Mouse (Mus musculus) left cerebral cortex, adult 11 months (tissue): Measurements from ENCODE around the gene Aldh1a7.
"Not testable (repeated sequence)": the region's sequence is repeated elsewhere in the genome, so short reads cannot be mapped to it uniquely, and the experiment has no call there.

Experiments used
- DNase-seq: peaks from one replicate; pipeline ENCODE4 v3.0.0; 2022; ENCODE audit warnings: low spot score

The Aldh1a7 gene

DNA sequence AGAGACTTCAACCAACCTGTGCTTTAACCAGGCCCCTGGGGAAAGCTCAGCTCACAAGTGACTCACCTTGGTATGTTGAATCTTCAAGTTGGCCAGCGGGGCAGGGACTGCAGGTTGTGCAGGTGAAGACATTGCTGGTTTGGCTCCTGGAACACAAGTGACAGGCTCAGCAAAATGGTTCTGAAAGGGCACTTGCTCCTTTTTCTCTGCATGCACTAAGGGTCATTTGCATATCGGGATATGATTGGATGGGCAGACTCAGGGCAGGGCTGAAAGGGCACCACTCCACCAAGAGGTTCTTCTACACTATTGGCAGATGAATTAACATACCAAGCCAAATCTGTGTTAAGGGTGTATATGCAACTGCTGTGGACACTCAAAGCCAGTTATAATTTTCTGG lies at the start of gene Aldh1a7:
TSS of gene Aldh1a7 (minus strand) at position 182 of the 400 bp plus-strand sequence.
- no peak for DNase-seq

DNA sequence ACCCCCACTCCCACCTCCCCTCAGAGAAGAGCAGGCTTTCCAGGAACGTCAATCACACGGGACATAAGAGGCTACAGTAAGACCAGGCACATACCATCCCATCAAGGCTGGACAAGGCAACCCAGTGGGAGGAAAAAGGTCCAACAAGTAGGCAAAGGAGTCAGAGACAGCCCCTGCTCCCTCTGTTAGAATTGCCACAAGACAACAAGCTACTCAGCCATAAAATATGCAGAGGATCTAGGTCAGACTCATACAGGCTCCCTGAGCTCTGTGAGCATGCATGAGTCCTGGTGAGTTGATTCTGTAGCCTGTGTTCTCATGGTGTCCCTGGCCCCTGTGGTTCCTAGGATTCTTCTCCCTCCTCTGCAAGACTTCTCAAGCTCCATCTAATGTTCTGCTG lies 48.3 kb upstream of the Aldh1a7 start:
- DNase-seq, result no peak

DNA sequence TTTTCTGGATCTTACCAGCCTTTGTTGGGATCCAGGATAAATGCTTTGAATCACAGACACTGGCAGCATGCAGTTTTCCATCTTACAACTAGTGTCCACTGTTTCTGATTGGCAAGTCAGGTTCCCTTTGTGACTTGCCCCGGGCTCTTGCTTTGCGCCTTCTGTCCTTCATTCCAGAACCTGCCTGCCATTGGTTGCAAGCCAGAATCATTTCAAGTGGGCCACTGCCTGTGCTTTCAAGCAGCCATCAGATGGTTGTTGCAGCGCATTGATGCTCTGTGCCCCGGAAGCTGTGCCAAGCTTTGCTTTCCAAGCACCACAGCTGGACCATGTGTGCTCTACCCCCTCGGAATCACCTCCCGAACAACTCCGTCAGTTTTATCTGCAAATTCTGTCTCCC lies 46.6 kb upstream of the Aldh1a7 start:
- DNase-seq, result no peak

DNA sequence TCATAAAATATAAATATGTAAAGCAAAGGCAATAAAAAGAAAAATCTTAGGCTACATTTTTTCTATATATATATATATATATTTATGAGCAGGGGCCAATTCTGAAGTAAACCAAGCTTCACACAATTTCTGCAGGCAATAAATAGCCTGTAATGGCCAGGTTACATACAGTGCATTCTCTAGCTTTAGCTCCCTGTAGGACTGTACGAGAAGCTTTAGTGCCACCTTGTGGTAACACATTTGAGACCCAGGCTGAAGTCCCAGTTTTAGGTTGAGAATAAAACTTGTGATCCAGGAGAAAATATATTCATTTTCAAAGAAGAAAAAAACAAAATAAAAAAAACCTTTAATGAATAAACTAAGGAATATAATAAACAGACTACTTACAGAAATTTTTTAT lies 36.9 kb upstream of the Aldh1a7 start:
- DNase-seq, result peak; percentile 22

DNA sequence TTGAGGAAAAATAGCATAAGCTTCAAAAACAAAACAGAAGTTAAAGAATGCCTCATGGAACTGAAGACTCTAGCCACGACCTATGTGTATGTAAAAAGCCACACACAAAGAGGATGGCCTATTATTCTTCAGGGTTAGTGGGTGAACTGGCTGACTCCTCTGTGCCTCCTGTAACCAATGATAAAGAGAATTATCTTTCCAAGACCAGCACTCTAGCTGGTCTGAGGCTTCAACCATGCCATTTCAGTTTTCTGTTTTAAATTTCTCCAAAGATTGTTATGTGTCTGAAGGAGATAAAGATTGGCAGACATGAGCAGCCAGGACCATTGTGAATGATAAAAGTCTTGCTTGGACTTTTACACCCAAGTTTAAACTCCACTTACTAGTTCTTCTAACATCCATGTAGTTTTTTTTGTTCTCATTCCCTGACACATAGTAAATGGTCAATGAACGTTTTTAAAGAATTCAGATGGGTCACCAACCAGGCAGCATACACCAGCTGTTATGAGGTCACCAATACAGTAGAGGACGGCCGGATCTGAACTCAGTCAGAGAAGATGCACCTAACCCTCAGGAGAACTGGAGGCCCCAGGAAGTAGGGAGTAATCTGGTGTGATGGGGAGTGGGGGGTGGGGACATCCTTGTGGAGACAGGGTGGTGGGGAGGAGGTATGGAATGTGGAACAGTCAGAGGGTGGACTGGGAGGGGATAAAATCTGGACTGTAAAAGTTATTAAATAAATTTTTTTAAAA lies 34.5 kb upstream of the Aldh1a7 start:
- no peak for DNase-seq

DNA sequence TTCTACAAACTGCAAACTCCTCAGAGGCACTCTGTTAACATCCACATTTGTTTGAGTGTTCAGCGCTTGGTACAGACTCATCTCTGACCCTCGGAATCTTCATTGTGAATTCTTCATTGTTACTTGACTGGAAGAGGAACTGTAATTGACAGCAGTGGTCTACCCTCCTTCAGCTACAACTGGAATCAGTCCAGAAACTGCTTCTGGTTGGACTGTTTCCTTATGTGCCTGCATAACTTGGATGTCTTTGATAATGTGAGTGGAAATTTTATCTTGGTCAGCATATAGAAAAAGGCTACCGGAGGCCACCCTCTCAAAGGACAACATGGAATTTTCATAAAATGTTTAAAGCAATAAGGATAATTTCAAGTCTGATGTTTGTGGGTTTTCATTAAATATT lies 33.8 kb upstream of the Aldh1a7 start:
- no peak for DNase-seq

DNA sequence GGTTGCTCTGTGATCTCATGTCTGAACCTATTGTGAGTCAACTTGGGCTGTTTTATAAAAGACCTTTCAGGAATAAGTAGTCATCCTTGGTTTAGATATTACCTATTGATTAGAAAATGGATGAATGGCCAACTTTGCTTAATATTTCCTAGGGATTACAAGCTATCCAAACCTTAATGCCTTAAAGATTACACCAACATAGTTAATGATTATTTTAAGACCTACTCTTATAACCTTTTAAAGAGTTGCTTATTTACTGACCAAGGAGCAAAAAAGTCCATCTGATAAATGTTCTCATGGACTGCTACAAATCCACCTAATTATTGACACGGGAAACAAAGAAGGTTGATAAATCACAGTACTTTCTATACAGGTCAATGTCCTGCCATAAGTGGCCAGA lies 17.3 kb upstream of the Aldh1a7 start:
- DNase-seq, result no peak

DNA sequence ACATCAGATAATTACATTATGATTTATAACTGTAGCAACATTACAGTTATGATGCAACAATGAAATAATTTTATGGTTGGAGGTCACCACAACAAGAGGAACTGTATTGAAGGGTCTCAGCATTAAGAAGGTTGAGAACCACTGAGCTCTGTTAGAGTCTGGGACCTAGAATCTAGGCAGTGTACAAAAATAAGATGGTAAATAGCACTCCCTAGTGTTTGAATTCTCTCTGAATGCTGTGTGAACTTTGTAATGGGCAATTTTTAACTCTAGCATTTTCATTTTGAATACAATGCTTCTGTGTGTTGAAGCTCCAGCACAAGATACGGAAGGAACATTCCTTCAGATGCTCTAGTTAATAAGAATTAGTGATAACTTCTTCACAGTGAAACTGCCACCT lies 916 bp upstream of the Aldh1a7 start:
- peak; percentile 27 for DNase-seq

DNA sequence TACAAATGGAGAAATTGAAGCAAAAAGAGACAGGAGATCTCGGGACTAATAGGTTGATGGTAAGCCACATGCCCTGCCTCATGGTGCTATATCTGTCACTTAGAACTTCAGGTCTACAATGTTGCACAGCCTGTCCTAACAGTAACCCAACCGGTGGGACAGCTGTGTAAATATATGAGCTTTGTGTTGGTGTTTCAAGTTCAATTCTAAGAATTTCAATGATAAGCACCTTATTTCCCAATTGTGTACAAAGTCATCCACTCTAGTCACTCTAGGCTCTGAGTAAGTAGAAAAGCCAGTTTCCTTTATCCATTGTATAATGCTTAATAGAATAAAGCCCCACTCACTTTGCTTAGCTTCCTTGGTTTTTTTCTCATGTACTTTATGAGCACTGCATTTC lies 4.4 kb downstream of the Aldh1a7 start:
- DNase-seq, result no peak

DNA sequence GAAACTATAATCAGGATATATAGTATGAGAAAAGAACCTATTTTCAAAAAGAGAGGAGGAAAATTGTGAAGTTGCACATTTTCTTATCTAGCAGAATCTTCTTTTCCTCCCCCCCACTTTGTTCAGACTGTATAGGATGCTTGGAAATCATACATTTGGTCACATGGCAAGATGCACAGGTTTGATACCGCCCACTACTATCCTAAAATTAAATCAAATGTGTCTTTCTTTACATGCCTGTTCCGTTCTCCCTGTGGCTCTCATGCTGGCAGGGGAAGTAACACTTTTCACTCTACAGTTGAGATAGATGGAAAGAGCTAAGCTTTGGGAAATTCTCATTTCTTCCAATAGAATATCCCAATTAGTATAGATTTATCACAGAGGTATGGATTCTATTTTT lies 7.1 kb downstream of the Aldh1a7 start:
- no peak for DNase-seq

DNA sequence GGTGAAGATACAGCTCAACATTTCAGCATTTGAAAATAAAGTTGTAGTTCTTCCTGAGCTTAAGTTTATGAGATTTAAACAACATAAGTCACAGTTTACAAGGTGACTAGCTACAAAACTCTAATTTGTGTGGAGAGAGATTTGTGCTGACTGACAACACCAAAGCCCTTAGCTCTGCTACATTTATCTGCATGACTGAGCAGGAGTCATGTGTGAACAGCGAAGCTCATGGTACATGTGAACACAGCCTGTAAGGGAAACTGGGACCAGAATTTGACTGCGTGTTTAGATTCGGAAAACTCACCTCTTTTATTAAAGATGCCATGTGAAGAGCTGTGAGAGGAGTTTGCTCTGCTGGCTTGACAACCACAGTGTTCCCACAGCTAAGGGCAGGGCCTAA lies 11.7 kb downstream of the Aldh1a7 start:
- no peak for DNase-seq

DNA sequence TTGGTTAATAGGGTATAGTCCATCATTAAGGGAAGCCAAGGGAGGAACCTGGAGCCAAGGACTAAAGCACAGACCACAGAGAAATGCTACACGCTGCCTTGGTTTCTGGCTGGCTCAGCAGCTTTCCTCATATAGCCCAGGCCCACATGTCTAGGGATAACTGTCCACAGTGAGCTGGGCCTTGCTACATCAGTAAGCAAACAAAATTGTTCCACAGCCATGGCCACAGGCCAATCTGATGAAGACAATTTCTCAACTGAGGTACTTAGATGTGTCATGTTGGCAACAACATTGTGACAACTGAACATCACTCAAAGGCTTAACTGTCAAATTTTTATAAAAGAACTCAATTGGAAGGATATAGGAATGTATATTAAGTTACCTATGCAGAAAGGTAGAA lies 12.3 kb downstream of the Aldh1a7 start:
- DNase-seq, result no peak

DNA sequence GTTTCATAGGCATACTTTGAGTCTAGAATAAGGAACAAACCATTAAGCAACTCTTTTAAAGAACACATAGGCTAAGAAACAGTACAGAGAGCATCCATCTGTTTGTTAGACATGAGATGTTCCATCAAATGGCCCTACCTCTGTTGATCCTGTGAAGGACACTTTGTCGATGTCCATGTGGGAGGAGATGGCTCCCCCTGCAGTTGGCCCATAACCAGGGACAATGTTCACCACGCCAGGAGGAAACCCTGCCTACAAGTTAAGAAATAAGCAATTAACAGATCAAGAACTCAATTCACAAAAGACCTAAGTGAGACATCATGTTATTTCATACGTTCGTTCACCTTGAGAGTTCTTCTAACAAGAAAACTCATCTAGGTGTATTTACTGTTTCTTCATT lies 12.8 kb downstream of the Aldh1a7 start:
- DNase-seq, result no peak

DNA sequence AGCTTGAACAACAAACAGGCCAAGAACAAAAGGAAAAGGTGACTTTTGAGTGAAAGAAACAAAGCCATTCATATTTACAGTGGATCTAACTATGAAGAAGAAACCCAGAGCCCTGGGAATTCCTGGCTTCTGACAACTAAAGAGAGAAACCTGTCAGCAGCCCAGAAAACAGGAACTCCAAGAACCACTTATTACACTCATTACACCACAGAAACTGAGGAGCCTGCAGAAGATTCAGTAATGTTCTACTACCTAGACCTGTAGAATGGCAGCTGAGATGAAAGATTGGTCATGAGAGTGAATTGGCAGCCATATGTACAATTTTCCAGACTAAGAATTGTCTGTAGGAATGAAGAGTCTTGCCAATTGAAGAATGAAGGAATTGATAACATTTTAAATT lies 20.2 kb downstream of the Aldh1a7 start:
- DNase-seq, result no peak

DNA sequence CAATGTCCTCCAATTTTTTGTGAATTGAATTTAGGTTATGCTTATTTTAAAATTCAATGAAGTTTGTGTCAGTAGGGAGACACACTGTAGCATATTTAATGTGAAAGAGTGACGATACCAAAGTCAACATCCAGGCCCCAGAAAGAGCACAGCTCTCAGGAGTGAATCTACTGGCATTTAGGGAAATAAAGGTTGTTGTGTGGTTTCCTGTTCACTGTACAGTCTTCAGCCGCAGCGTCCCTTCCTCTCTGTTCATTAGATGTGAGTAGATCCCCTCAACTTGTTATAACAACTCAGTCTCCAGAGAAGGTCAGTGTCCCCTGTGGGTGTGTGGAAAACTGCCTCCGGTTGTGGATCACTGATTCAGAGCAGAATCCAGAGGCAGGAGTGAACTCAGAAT lies 20.6 kb downstream of the Aldh1a7 start:
- DNase-seq, result no peak

DNA sequence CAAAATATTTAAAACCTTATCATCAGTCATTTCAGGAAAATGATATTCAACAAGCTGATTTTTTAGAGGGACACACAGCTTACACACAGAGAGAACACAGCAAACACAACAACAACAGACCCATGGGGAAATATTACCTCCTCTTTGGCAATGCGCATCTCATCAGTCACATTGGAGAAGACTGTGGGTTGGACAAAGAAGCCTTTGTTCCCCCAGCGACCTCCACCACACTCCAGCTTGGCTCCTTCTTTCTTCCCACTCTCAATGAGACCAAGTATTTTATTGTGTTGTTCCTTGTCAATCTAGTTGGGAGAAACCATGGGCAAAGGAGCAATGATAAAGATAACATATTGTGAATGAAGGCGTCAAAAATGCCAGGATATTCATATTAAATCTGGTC lies 25.3 kb downstream of the Aldh1a7 start:
- DNase-seq, result no peak

DNA sequence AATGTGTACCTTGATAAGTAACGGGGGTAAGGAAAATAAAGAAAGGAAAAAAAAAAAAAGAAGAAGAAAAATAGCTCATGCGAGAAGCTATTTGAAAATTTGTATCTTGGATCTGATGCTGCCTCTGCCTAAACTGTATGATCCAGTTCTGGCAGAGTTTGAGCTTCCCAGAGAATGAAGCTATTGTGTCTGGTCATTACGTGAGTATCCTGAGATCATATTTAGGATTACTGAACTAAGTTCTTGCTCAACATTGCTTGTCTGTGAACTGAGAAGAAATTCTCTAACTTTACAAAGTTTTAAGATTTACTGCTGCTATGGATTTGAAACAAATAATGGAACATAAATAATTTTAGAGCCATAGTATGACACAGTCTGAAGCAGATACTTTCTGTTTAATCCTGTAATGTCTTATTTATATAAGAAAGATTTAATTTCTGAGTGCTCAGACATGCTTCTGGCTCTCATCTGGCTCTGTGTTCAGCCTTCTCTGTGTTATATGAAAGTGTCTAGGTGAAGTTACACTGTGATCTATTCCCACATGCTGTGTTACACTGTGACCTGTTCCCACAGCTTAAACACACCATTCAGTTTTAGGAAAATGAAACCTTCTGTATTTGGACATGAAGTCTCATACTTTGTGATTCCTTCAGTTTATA lies 49.5 kb downstream of the Aldh1a7 start:
- DNase-seq, result no peak

DNA sequence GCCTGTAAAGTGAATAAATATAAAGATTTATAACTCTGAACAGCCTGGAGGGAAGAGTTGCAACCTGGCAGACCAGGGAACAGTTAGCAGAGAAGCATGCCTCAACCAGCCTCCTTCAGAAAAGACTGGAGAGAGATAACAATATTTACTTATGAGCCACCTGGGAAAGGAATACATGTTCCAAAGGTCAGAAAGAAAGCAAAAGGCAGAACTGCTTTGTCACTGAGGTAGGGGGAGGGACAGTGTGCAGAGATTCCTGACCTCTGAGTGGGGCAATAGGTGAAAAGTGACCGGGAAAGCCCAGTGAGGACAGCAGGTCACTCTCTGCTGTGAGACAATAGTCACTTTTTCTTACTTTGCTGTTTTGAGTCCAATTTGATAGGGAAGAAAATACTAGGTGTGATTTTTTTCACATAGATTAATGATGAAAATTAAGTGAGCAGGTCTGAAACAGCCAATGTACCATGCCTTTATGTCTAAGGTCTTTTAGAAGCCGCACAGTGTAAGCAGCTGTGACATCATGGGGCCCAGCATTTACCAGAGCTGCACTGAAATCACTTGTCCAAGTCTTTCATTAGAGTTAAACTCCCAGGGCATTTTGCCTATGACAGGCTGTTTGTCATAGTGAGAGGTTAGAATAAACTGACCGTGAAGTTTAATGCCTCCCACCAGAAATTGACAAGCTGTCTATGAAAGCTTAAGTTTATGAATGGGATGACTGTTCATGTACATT lies 73.1 kb downstream of the Aldh1a7 start:
- no peak for DNase-seq

DNA sequence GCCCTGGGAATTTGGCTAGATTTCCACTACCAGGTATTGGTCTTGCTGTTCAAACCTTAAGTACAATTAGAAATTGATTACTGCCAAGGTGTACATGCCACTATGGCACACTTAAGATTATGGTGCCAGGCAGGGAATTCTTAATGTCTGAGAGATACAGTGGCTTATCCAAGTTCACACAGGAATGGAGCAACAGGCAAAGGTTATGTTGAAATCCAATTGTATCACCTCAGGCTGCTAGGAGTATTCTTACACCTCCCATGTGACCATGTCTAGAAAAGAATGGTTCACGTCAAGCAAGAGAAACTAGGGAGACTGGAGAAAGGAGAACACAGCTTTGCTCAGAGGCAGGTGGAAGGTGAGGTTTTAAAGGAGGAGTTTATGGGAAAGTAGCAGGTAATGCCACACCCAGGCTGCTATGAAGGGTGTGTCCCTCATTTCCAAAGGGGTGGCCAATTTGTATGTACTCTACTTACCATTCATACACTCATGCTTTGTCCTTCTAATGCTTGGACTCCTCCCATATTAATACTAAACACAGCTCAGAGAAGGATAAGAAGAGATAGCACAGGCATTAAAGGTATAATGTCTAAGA lies 74.2 kb downstream of the Aldh1a7 start:
- no peak for DNase-seq

DNA sequence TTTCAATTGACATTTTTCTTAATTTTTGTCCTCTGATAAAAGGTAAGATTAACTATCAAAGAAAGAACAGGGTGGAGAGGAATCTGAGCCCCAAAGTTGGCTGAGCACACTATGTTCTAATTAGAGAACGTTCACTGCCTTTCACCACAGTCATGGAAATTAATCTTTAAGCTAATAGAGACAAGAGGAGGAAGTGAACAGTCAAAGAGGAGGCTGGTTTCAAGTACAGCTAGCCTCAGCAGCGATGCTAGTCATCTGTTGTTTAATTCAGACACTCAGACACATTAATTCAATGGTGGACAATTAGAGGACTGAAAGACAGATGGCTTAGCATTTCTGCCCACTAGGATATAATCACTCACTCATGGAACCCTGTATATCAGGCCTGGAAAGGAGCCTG lies 77.4 kb downstream of the Aldh1a7 start:
- DNase-seq, result no peak

DNA sequence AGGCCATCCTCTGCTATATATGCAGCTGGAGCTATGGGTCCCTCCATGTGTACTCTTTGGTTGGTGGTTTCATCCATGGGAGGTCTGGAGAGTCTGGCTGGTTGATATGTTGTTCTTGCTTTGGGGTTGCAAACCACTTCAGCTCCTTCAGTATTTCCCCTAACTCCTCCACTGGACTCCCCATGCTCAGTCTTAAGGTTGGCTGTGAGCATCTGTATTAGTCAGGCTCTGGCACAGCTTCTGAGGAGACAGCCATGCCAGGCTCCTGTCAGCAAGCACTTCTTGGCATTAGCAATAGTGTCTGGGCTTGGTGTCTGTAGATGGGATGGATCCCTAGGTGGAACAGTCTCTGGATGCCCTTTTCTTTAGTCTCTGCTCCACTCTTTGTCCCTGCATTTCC lies 79.9 kb downstream of the Aldh1a7 start:
- not testable (repeated sequence) for DNase-seq

DNA sequence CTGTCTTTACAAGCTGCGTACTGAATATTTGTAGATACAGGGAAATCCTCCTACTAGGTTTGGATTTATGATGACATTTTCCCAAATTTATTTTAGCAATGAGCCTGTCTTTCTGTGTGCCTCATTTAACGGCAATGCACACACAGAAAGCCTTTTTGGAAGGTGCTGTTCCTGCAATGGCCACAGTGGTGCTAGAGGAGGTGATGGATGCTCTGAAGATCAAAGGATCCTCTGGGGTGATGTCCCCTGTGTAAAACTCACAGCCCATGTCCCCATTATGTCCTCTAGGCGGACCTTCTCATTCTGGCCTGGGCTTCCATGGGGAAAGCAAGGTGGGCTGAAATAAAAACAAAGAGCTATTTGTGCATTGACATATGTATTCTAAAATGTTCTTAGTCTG lies 83.0 kb downstream of the Aldh1a7 start:
- no peak for DNase-seq
